Mouse (Mus musculus) adipocyte (in vitro differentiated cells): ENCODE data around the gene Gm1993.
"Not testable (repeated sequence)": the region's sequence is repeated elsewhere in the genome, so short reads cannot be mapped to it uniquely, and the experiment has no call there.

Experiments used
- DNase-seq: peaks from one replicate; pipeline ENCODE4 v3.0.0-alpha.2; 2016; ENCODE audit warnings: low spot score

The Gm1993 gene

DNA sequence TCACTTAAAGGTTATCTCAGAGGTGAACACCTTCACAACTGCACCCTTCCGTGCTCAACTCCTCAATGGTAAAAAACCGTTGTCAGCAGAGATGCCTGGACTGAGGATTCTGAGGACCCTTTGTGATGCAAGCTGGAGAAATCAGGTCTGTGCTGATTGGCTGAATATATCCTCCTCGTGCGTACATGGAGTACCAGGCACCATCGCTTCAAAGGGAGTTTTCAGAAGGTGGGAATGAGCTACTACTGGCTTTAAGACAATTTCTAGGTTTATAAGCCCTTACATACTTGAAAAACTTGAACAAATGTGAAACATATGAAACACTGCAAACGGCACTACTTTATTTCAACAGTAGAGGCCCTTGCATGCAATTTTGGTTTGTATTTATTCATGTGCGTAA is at the start of gene Gm1993:
TSS of gene Gm1993 (minus strand) at position 101 of the 400 bp plus-strand sequence.
- DNase-seq, result not testable (repeated sequence)
